Mouse (Mus musculus) forebrain, postnatal 0 days (tissue): ENCODE results near the gene Slco6d1. TPM values are rescaled to one million over a fixed set of nuclear protein-coding genes. Genes with fewer than 3 reads are reported as not detected.
"Not testable (repeated sequence)": the region's sequence is repeated elsewhere in the genome, so short reads cannot be mapped to it uniquely, and the experiment has no call there.

Experiments used
- ATAC-seq: fragments of 200-750 bp; cut with Nextera tagmentation; 2 replicates; pipeline ENCODE4 v1.8.0; 2017; ENCODE audit warnings: mild to moderate bottlenecking, moderate library complexity
- DNase-seq: peaks from one replicate; pipeline ENCODE4 v3.0.0-alpha.2; 2015
- H3K27ac ChIP-seq: fragments of 300-500 bp; sonication (generic); 2 replicates; pipeline ENCODE4 v1.5.1; 2014; ENCODE audit warnings: low read depth, mild to moderate bottlenecking, antibody characterized with exemption, low read length, moderate library complexity, mixed read lengths
- H3K27me3 ChIP-seq: fragments of 300-500 bp; sonication (generic); 2 replicates; pipeline ENCODE4 v1.6.1; 2014; ENCODE audit warnings: mild to moderate bottlenecking, low read length, mixed read lengths; ENCODE audit not compliant: insufficient read depth
- H3K36me3 ChIP-seq: fragments of 300-500 bp; sonication (generic); 2 replicates; pipeline ENCODE4 v1.6.1; 2014; ENCODE audit warnings: mild to moderate bottlenecking, moderate library complexity; ENCODE audit not compliant: insufficient read depth
- H3K4me1 ChIP-seq: fragments of 300-500 bp; sonication (generic); 2 replicates; pipeline ENCODE4 v1.6.1; 2014; ENCODE audit warnings: antibody characterized with exemption; ENCODE audit not compliant: insufficient read depth
- H3K4me2 ChIP-seq: fragments of 300-500 bp; sonication (generic); 2 replicates; pipeline ENCODE4 v1.6.1; 2014; ENCODE audit warnings: low read depth, mild to moderate bottlenecking, moderate library complexity
- H3K4me3 ChIP-seq: fragments of 300-500 bp; sonication (generic); 2 replicates; pipeline ENCODE4 v1.5.1; 2014; ENCODE audit warnings: low read depth, low read length, mixed read lengths
- H3K9ac ChIP-seq: fragments of 300-500 bp; sonication (generic); 2 replicates; pipeline ENCODE4 v1.6.1; 2014; ENCODE audit warnings: mild to moderate bottlenecking
- H3K9me3 ChIP-seq: fragments of 300-500 bp; sonication (generic); 2 replicates; pipeline ENCODE4 v1.6.1; 2016; ENCODE audit warnings: low read length
- CTCF ChIP-seq: sonication (generic); IDR thresholded peaks from 2 replicates; pipeline ENCODE4 v1.5.1; 2016; ENCODE audit warnings: antibody characterized with exemption, control low read depth, low read depth
- WGBS: fragments of 180-500 bp; shearing (Covaris S2); extraction: QIAGEN DNeasy Blood & Tissue Kit; methylation state at CpG from one replicate; pipeline ENCODE4 v1.1.7; 2014; 5-methylcytosine and 5-hydroxymethylcytosine counted together
- microRNA-seq, 2 experiments: library from miRNA; unstranded; fragments of <30 nt; microRNA quantifications; one replicate each; pipeline ENCODE4; 2016
- polyA plus RNA-seq: library from polyadenylated mRNA; unstranded; fragments of >200 nt; fragmentation: Nextera tagmentation; extraction: Ambion mirVana; gene quantifications from 2 replicates; pipeline ENCODE4 v1.2.1, GENCODE M21; 2015
- total RNA-seq: library from RNA; depleted of rRNA; stranded (reverse); fragments of >200 nt; gene quantifications from 2 replicates; pipeline ENCODE4 v1.2.3, GENCODE M21; 2014

The Slco6d1 gene
- total and polyA plus RNA-seq, 2 experiments from 2014 or later = not detected

GRCm38 (mm10) chr1:98523537-98523936, 102.6 kb downstream of the Slco6d1 start:
- Histone ChIP-seq H3K36me3 (no peaks in the 10 kb centered on the region), H3K9me3 (no peaks in the 10 kb centered on the region), H3K4me1 (no peaks in the 10 kb centered on the region), H3K4me2 (no peak overlapping the region), H3K4me3 (no peak overlapping the region), H3K9ac (no peak overlapping the region), H3K27me3 (no peaks in the 10 kb centered on the region), H3K27ac (no peak overlapping the region)
- ATAC-seq (peak; percentile 40; the same call in 1 of the 2 replicates), DNase-seq (peak; percentile 32)
- peak; percentile 31 for TF ChIP-seq CTCF

GRCm38 (mm10) chr1:98528368-98528767, 107.4 kb downstream of the Slco6d1 start:
- H3K36me3 ChIP-seq, H3K4me2 ChIP-seq, H3K4me3 ChIP-seq, H3K4me1 ChIP-seq, H3K27me3 ChIP-seq, H3K27ac ChIP-seq, DNase-seq, ATAC-seq, H3K9me3 ChIP-seq, H3K9ac ChIP-seq: not testable (repeated sequence)
- 95% methylated on average over 1 of the region's 2 CpGs for WGBS

DNA sequence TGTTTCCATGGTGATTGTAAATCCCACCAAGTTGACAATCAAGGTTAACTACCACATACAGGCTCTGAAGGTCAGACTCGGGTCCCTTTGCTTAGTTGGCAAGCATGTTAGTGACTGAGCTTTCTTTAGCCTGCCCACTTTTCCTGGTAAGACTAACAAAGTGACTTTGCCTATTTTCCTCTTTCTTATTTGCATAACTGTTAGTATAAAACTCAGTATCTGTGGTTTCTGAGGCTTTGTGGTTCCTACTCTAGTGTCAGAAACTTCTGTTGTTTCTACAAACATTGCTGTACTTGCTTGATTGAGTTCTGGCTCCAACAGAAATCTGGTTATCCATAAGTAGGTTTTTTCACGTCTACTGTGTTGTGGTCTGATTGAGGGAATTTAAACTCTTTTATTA, 124.4 kb downstream of the Slco6d1 start:
- no peak overlapping the region for H3K4me3 ChIP-seq
- H3K27ac ChIP-seq = no peak overlapping the region
- no peaks in the 10 kb centered on the region for H3K9me3 ChIP-seq
- no peaks in the 10 kb centered on the region for H3K27me3 ChIP-seq
- H3K4me1 ChIP-seq = no peaks in the 10 kb centered on the region
- TF ChIP-seq CTCF = no peak
- 70% methylated on average over 2 of the region's 2 CpGs for WGBS
- no peak overlapping the region for H3K9ac ChIP-seq
- DNase-seq = no peak
- no peaks in the 10 kb centered on the region for H3K36me3 ChIP-seq
- ATAC-seq = no peak
- no peak overlapping the region for H3K4me2 ChIP-seq

- Histone ChIP-seq H3K27ac (no peak overlapping the region), H3K27me3 (no peaks in the 10 kb centered on the region), H3K4me2 (no peak overlapping the region), H3K9ac (no peak overlapping the region), H3K4me1 (no peaks in the 10 kb centered on the region), H3K36me3 (no peaks in the 10 kb centered on the region), H3K9me3 (no peaks in the 10 kb centered on the region), H3K4me3 (no peak overlapping the region)
- 90% methylated on average over 2 of the region's 2 CpGs for WGBS
- no peak for ATAC-seq
- DNase-seq = no peak
- no peak for TF ChIP-seq CTCF
Measured at GRCm38 (mm10) chr1:98554388-98554787, 133.5 kb downstream of the Slco6d1 start.

DNA sequence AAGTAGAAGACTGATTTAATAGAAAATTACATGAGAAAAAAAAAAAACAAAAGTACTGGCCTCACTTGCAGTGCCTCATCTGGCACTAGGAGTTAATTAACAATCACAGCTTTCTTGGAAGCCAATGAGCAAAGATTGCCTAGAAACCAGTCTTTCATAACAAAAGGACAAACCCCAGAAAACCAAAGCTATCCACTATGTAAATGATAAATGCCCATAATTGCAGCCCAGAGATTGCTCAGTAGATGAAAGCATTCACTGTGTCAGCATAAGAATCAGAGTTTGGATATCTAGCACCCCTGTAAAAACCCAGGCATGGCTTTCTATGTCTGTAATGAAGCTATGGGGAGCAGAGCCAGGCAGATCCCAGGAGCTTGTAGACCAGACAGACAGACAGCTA, 144.8 kb downstream of the Slco6d1 start:
- no peak for TF ChIP-seq CTCF
- no peak overlapping the region for H3K4me2 ChIP-seq
- ATAC-seq (no peak; the same call in 1 of the 2 replicates), DNase-seq (peak; percentile 7)
- no peak overlapping the region for H3K4me3 ChIP-seq
- no peak overlapping the region for H3K9ac ChIP-seq
- H3K27ac ChIP-seq = no peak overlapping the region
- H3K9me3 ChIP-seq = no peaks in the 10 kb centered on the region
- H3K36me3 ChIP-seq = no peaks in the 10 kb centered on the region
- H3K4me1 ChIP-seq = no peaks in the 10 kb centered on the region
- H3K27me3 ChIP-seq = no peaks in the 10 kb centered on the region

Small RNA genes within 50 kb of the gene (microRNA-seq; reads per million reads assigned to microRNA genes)
- gene Gm26134 = 0 reads per million in 2 experiments
